17 mouse cellular contexts compared by ENCODE assay signal in the genomic region with DNA sequence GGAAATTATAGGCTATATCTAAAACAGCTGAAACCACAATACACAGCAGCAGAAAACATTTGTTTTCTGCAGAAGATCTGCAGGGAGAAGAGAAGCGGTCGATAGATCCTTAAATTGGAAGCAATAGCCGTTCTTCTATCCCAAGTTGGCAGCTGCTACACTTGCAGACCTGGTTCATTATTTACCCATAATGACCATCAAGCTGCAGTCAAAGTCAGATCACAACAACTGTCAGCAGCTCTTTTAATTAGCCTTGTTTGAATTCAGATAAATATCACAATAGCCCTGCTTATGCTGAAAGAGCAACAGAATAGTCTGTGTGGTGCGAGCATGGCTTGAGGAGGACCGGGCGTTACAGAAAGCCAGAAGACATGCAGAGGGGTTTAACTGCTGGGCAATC.
"Had no signal": no experiment of that assay in that cellular context is flagged by ENCODE, and none has a peak within 500 bp of the region (broad histone marks: within the 10 kb centered on the region; RNA-seq: fewer than 3 reads in every experiment).

No protein-coding gene starts in this region.

- H3K36me3 ChIP-seq: midbrain, embryonic 13.5 days; neural tube, embryonic 13.5 days; neural tube, embryonic 15.5 days had no signal

- H3K27ac ChIP-seq: midbrain, embryonic 10.5 days; neural tube, embryonic 13.5 days; neural tube, embryonic 15.5 days had no signal

- DNase-seq: lung, adult 18-20 months; lung, postnatal 10 days; lung, postnatal 4 days; right cerebral cortex, adult 18-20 months; right cerebral cortex, postnatal 25 days; right cerebral cortex, postnatal 4 days; spleen, adult 18-20 months; thymus, adult 18-20 months; thymus, postnatal 14 days; thymus, postnatal 36 days had no signal

- H3K4me3 ChIP-seq: midbrain, embryonic 10.5 days; midbrain, embryonic 13.5 days; myocyte; neural tube, embryonic 13.5 days; neural tube, embryonic 15.5 days had no signal

- ATAC-seq: midbrain, embryonic 13.5 days; midbrain, embryonic 16.5 days had no signal

- H3K9ac ChIP-seq: lung, embryonic 14.5 days; midbrain, embryonic 13.5 days; neural tube, embryonic 13.5 days; neural tube, embryonic 15.5 days had no signal

- H3K9me3 ChIP-seq: midbrain, embryonic 10.5 days; midbrain, embryonic 13.5 days; neural tube, embryonic 13.5 days; neural tube, embryonic 15.5 days had no signal

- H3K4me2 ChIP-seq: lung, embryonic 14.5 days; midbrain, embryonic 13.5 days; neural tube, embryonic 13.5 days; neural tube, embryonic 15.5 days had no signal
